Mouse (Mus musculus) testis, adult 2 months (tissue): ENCODE data around the gene Cbx2.

Experiments used
- CTCF ChIP-seq: fragments of 200-500 bp; IDR thresholded peaks from 2 replicates; pipeline ENCODE4 v1.5.1; 2012; ENCODE audit warnings: low read depth, mild to moderate bottlenecking, inconsistent platforms, low read length, moderate library complexity; ENCODE audit not compliant: control insufficient read depth, insufficient read depth, insufficient replicate concordance
- POLR2A ChIP-seq: fragments of 200-500 bp; IDR thresholded peaks from 2 replicates; pipeline ENCODE4 v1.6.1; 2012; ENCODE audit warnings: low read depth, mild to moderate bottlenecking, inconsistent platforms, low read length, moderate library complexity; ENCODE audit not compliant: control insufficient read depth

DNA sequence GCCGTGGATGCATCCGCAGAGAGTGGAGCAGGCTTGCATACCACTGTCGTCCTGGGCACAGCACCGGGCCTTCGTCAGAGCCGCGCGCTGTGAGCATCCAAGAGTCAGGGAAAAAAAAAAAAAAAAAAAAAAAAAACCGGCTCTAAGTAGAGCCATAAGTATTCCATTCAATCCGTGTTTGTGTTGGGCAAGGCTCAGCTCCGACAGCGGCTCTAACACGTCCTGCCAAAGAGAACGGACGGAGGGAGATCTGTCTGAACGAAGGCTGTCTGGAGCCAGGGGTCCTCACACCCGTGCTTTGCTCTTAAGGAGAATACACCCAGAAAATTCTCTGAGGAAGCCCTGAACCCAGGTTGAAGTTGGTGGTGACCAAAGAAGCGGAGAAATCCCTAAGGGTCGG lies 11.9 kb downstream of the Cbx2 start:
- TF ChIP-seq CTCF (no peak), POLR2A (no peak)
